Mouse (Mus musculus) G1E (cell line): ENCODE results near the gene Man2a1. TPM values are rescaled to one million over a fixed set of nuclear protein-coding genes. Genes with fewer than 3 reads are reported as not detected.

Source experiments
- ATAC-seq: 2 replicates; pipeline ENCODE4 v1.8.0; 2016; ENCODE audit warnings: mild to moderate bottlenecking; ENCODE audit not compliant: insufficient number of reproducible peaks, poor library complexity, low FRiP score, severe bottlenecking; ENCODE audit errors: extremely low read depth
- DNase-seq: peaks from one replicate; pipeline ENCODE4 v3.0.0; 2012; ENCODE audit warnings: low spot score
- H3K27me3 ChIP-seq: 2 replicates; pipeline ENCODE4 v1.6.1; 2012; ENCODE audit warnings: mild to moderate bottlenecking, low read length, inconsistent platforms; ENCODE audit not compliant: insufficient read depth
- H3K36me3 ChIP-seq: replicated peaks from 2 replicates; pipeline ENCODE3; 2012; ENCODE audit warnings: mild to moderate bottlenecking, inconsistent platforms
- H3K4me1 ChIP-seq: 2 replicates; pipeline ENCODE4 v1.6.1; 2012; ENCODE audit warnings: low read depth, low read length, inconsistent platforms, mixed read lengths; ENCODE audit not compliant: insufficient read depth
- H3K4me3 ChIP-seq: 2 replicates; pipeline ENCODE4 v1.5.1; 2012; ENCODE audit warnings: low read depth, mild to moderate bottlenecking, inconsistent platforms, low read length, moderate library complexity, mixed read lengths
- H3K9me3 ChIP-seq: replicated peaks from 2 replicates; pipeline ENCODE4 v1.6.1; 2012; ENCODE audit warnings: inconsistent platforms
- CTCF ChIP-seq: IDR thresholded peaks from 2 replicates; pipeline ENCODE4 v1.5.1; 2012; ENCODE audit warnings: low read depth, low read length, inconsistent platforms, mixed read lengths
- GATA1 ChIP-seq: IDR thresholded peaks from 2 replicates; pipeline ENCODE4 v1.6.1; 2012; ENCODE audit warnings: borderline replicate concordance, low read length, inconsistent platforms, mixed read lengths
- GATA2 ChIP-seq: IDR thresholded peaks from 2 replicates; pipeline ENCODE4 v1.6.1; 2012; ENCODE audit warnings: low read depth, low read length, inconsistent platforms, borderline replicate concordance
- POLR2AphosphoS5 ChIP-seq: IDR thresholded peaks from 2 replicates; pipeline ENCODE4 v1.6.1; 2012; ENCODE audit warnings: low read depth, low read length, inconsistent platforms; ENCODE audit not compliant: insufficient replicate concordance
- TAL1 ChIP-seq: conservative IDR thresholded peaks from 2 replicates; pipeline ENCODE4 v1.6.1; 2012; ENCODE audit warnings: low read depth, low read length, inconsistent platforms, mixed read lengths
- polyA plus RNA-seq: library from polyadenylated mRNA; stranded (reverse); fragments of >175 nt; gene quantifications from 2 replicates; pipeline ENCODE4 v1.2.3, GENCODE M21; 2012
- total RNA-seq, 2 experiments: library from RNA; stranded (forward) in 1 of 2; stranded (reverse) in 1 of 2; fragments of 200-1000 nt in 1 of 2; fragments of >200 nt in 1 of 2; fragmentation: Nextera tagmentation in 1 of 2; gene quantifications; 2 replicates each; pipeline ENCODE4 v1.2.3; 2014 to 2017

The Man2a1 gene
- total and polyA plus RNA-seq, 3 experiments, result not detected

DNA sequence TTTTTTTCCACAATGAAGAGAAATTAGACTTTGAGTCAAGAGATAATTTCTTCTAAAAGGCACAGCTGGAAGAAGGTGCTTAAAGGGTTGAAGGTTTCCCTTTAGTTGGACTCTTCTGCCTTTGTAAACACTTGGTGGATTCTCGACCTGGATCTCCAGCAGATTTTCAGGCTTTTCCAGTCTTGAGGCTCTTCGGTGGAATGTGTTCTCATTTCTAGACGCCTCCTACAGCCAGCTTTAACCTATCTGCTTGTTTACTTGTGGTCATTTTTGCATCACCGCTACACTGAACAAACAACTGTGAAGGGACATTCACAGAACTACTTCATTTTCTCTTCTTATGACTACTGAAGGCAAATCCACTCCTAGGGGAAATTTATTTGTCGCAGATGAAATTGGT, 173.7 kb downstream of the Man2a1 start:
- ATAC-seq, result no peak
- H3K27me3 ChIP-seq, result no peaks in the 10 kb centered on the region

GRCm38 (mm10) chr17:64778300-64778699, 177.8 kb downstream of the Man2a1 start:
- Histone ChIP-seq H3K4me1 (no peaks in the 10 kb centered on the region), H3K36me3 (no peaks in the 10 kb centered on the region), H3K9me3 (peaks cover 47% of the 10 kb centered on the region), H3K4me3 (no peak overlapping the region), H3K27me3 (no peaks in the 10 kb centered on the region)
- no peak for DNase-seq
- TF ChIP-seq POLR2AphosphoS5, result no peak
- TF ChIP-seq TAL1, result no peak
- TF ChIP-seq GATA1, result no peak
- no peak for TF ChIP-seq CTCF
- TF ChIP-seq GATA2, result no peak
- ATAC-seq, result no peak

More for the DNA sequence above, 173.7 kb downstream of the Man2a1 start:
- H3K4me3 ChIP-seq, result no peak overlapping the region
- peaks cover 42% of the 10 kb centered on the region for H3K9me3 ChIP-seq
- TF ChIP-seq TAL1 (no peak), CTCF (no peak), POLR2AphosphoS5 (no peak), GATA2 (no peak), GATA1 (no peak)
- no peak for DNase-seq
- H3K4me1 ChIP-seq, result no peaks in the 10 kb centered on the region
- H3K36me3 ChIP-seq, result no peaks in the 10 kb centered on the region

DNA sequence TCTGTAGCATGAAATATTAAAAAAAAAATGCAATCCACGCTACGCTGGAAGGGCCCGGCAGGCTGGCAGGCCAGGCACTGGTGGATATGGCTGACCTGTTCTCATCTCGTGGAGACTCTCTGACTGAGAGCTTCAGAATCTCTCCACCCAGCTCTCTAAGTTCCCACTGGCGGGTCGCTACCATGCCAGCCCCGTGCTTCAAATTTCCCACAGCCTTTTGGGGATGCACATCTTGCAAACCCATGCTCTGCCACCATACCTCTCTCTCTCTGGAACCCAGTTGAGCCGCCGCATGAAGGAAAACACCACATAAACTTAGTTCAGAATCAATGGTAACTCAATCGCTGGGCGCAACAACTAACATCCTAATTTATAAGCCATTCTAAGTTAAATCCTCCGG, 178.2 kb downstream of the Man2a1 start:
- Histone ChIP-seq H3K4me1 (no peaks in the 10 kb centered on the region), H3K4me3 (no peak overlapping the region), H3K27me3 (no peaks in the 10 kb centered on the region), H3K9me3 (peaks cover 46% of the 10 kb centered on the region), H3K36me3 (no peaks in the 10 kb centered on the region)
- DNase-seq (no peak), ATAC-seq (no peak)
- TF ChIP-seq CTCF (no peak), POLR2AphosphoS5 (no peak), TAL1 (no peak), GATA2 (no peak), GATA1 (no peak)

GRCm38 (mm10) chr17:64780753-64781490, 180.4 kb downstream of the Man2a1 start:
- Histone ChIP-seq H3K9me3 (peaks cover 50% of the 10 kb centered on the region), H3K36me3 (no peaks in the 10 kb centered on the region), H3K4me3 (no peak overlapping the region), H3K27me3 (no peaks in the 10 kb centered on the region), H3K4me1 (no peaks in the 10 kb centered on the region)
- no peak for DNase-seq
- TF ChIP-seq GATA2 (no peak), POLR2AphosphoS5 (no peak), GATA1 (no peak), TAL1 (no peak), CTCF (no peak)
- ATAC-seq, result no peak

- no peak for TF ChIP-seq GATA1
- TF ChIP-seq POLR2AphosphoS5, result no peak
- no peak for TF ChIP-seq GATA2
- TF ChIP-seq TAL1, result no peak
- TF ChIP-seq CTCF, result no peak
- H3K4me3 ChIP-seq, result no peak overlapping the region
- DNase-seq (no peak), ATAC-seq (no peak)
- H3K36me3 ChIP-seq, result no peaks in the 10 kb centered on the region
- peaks cover 49% of the 10 kb centered on the region for H3K9me3 ChIP-seq
- H3K4me1 ChIP-seq, result no peaks in the 10 kb centered on the region
- no peaks in the 10 kb centered on the region for H3K27me3 ChIP-seq
Observed at GRCm38 (mm10) chr17:64782307-64782706, 181.8 kb downstream of the Man2a1 start.

DNA sequence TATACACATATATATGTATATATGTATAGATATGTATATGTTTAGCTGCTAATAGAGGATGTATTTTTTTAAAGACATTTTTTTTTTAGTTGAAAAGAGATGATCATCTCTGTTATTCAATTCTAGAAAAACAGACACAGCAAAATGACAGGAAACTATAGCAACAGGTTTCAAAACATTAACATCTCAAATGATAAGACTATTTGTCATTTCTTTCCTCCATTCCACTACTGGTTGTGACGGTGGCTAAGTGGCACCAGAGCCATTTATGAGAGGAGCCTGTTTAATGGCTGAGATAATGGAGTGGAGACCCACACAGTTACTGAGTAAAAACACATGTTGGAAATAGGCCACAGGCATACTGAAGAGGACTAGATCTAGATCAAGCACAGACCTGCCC, 185.4 kb downstream of the Man2a1 start:
- Histone ChIP-seq H3K36me3 (no peaks in the 10 kb centered on the region), H3K27me3 (no peaks in the 10 kb centered on the region), H3K4me1 (no peaks in the 10 kb centered on the region), H3K9me3 (peaks cover 45% of the 10 kb centered on the region), H3K4me3 (no peak overlapping the region)
- DNase-seq, result no peak
- no peak for ATAC-seq
- TF ChIP-seq POLR2AphosphoS5, result no peak
- no peak for TF ChIP-seq TAL1
- no peak for TF ChIP-seq CTCF
- no peak for TF ChIP-seq GATA2
- TF ChIP-seq GATA1, result no peak
